Mouse (Mus musculus) cerebellum, postnatal 4 days (tissue): ENCODE results near the gene Cox11.

Source experiments
- DNase-seq, 2 experiments: peaks; one replicate each; pipeline ENCODE4 v3.0.0; 2022; ENCODE audit warnings: low spot score in 2 of 2, mixed read lengths in 1 of 2

The Cox11 gene

DNA sequence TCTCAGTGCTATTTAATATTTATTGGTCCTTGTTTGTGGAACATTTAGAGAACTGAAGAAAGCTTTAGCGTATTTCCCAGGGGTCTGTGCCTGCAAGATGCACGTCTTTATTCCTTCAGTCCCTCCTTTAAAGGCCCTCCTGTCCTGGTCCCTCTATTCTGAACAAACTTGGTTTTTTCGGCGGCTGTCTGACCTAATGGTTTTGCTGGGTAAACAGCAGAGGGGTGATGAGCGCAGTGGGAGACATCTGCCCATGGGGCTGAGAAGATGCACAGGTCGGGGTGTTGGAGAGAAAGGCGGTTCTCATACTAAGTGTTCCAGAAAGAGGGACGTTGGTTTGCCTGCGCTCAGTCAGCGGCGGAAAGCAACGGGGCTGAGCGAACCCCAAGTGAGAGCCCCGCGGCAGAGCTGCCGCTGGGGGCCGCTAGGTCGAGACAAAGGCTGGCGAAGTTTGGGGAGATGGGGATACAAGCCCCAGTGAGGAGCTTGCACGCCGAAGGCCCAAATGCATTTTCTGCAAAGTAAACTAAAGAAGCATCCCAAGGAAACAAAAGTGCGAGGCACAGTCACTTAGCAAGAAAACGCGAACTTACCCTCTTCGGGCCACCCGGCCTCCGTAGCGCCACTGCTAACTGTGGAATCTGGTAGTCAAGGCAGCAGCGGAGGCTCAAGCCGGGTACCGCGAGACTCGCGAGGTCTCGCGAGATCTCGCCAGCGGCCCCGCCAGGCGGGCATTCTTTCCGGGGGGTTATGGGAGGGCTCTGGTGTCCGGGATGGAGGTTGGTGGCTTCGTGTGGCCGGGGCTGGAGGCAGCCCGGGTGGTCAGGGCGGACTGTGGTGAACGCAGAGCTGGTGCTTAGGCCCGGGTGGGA is at the start of gene Cox11, which contains the start of gene Stxbp4:
Gene Cox11 (plus strand): TSS at position 734 of the 872 bp plus-strand sequence.
Gene Stxbp4 (minus strand): TSS at position 645 of the 872 bp plus-strand sequence.
- DNase-seq, result peak; percentile 90 to 96

DNA sequence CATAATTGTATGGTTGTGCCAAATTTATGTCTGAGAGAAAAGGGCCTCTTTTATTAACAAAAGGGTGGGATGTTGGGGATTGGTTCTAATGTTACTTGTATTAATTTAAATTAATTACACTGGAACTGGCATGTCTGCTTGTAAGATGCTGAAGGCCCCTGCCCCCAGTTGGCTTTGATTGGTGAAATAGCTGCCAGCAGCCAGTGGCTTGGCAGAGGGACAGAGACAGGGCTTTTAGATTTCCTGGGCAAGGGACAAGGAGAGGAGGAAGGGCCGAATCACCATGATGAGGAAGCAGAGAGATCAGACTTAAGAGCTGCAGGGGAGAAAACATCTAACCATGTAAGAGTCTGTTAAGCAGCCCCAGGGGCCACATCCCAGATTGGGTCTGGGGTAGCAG is 47.0 kb upstream of the Cox11 start:
- no peak for DNase-seq

DNA sequence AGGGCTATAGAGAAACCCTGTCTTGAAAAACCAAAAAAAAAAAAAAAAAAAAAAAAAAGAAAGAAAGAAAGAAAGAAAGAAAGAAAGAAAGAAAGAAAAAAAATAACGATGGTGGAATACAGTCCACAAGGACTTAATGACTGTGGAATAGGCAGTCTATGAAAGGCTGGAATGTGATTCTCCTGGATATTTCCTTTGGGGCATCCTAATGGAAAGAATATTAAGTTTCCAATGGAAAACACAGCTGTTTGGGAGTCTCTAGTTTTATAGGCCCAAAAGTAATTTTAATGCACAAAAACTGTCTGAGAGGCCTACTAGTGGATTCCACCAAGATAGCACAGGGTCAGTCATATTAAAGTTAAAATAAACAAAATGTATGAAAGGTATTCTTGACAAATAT is 42.1 kb upstream of the Cox11 start:
- no peak for DNase-seq

DNA sequence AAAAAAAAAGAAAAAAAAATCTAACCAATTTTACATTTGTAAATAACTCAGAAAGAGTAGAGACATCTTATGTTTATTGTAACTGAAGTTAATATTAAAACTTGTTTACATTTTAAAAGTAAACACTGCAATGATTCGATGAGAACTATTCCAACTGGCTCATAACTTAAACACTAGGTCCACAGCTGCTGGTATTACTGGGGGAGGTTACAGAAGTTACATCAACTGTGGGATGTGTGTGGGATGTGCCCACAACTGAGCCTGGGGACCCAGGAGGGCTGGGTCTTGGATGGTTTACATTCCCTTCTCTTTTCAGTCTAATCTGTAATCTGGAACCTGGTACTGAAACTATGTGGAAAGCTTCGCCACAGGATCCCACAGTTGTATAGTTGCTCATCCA is 34.9 kb upstream of the Cox11 start:
- no peak for DNase-seq

DNA sequence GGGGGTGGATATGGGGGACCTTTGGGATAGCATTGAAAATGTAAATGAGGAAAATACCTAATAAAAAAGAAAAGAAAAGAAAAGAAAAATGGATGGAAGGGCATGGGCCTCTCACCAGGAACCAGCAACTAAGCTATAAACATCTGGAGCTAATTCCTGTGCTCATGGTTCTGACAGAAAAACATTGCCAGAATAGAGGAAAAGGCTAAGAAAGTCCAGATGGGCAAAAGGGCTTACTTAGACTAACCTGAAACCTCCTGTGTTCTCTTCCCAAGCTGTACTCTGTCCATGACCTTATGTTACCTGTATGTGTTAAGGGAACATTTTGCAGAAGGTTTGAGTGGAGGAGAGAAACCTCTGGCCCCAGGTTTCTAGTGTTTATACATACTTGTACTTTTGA is 25.9 kb upstream of the Cox11 start:
- no peak for DNase-seq

DNA sequence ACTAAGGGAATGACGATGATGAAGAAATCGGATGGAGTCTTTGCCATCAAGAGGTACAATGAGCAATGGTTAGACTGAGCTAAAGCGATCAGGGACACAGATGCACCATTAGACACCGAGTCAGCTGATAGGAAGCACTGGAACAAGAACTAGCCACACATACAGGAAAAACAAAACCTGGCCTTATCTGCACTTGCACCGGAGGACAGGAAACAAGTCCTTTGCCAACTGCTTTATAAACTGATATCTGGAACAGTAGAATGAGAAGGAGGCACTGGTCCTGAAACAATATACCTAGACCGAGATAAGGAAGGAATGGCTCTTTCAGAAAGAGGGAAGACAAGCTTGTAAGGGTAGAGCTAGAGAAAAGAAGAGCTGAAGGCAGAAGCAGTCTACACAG is 23.2 kb upstream of the Cox11 start:
- DNase-seq, result no peak

DNA sequence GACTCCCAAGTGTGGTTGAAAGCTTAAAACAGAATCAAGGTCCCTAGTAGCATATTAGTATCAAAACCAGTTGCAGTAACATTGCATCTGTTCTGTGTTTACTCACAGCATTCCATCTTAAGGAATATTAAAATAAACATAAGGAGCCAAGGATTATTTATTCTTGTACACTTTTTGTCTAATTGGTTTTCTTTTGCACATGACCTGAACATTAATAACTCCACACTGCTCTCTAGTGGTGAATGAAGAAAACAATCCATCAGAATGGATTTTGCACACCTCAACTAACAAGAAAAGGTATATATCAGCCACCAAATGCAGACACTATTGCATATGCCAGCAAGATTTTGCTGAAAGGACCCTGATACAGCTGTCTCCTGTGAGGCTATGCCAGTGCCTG is 21.5 kb upstream of the Cox11 start:
- DNase-seq, result no peak

DNA sequence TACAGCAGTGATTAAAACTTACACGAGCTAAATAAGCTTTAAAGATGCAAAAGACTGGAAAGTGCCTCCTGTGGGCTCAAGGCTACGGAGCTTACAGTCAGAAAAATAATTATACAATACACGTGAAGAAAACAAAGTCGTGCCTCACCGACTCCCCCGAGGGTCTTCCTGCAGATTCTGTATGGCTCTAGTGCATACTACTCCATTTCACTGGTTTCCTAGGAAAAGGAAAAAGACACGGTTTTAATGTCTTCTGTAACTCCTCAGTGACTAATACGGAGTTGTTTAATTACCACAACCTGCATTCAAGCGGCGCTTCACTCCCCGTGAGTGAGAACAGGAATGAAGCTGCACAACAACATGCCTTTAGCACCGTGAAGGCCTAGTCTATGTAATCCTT is 15.9 kb upstream of the Cox11 start:
- DNase-seq, result no peak

DNA sequence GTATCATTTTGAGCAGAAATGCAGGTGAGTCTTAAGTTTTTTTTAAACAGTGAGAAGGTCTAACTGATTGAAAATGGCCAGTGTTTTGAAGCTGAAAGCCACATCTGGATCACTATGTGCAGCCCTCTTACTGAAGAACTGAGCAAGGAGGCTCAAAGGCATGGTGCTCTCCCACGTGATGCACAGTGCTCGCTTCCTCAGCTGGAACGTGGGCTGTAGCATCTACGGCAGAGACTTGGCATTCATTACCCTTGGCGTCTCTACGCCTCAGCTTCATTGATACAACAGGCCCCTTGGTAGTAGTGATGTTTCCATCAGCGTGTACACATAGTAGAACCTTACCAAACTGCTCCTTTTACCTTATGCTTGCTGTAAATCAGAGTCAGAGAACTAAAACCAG is 15.5 kb upstream of the Cox11 start:
- no peak for DNase-seq

DNA sequence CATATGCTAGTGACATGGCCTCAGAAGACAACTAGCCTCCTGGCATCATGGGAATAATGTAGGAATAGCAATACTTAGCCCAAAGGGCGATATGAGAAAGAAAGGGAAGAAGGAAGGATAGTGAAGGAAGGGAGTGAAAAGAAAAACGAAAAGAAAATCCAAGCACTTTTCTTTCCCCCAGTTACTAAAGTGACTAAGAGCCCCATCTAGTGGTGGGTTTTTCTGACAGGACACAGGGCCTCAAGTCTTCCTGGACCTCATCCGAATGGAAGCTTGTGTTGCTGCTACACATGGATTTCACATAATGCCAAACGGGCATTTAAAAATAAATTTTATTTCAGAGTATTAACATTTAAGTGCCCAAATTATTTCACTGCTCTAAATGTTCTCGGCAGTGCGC is 14.5 kb upstream of the Cox11 start:
- peak in 1 of 2 experiments; percentile 29 for DNase-seq

DNA sequence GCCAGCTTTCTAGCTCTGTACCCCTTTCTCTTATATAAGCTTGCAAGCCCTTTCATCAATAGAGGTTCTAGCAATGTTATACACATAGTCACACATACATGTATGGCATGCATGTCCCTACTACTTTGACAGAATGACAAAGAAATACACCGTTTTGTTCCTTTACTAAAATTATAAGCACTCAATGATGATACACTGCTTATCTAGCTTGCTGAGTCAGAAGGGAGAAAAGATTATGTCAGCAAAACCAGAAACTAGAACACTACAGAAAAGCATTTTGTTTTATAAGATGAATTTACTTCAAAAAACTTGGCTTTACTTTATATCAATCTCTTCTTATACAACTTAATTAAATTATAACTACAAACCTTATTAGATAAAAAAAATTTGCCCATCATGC is 12.8 kb upstream of the Cox11 start:
- DNase-seq, result no peak

DNA sequence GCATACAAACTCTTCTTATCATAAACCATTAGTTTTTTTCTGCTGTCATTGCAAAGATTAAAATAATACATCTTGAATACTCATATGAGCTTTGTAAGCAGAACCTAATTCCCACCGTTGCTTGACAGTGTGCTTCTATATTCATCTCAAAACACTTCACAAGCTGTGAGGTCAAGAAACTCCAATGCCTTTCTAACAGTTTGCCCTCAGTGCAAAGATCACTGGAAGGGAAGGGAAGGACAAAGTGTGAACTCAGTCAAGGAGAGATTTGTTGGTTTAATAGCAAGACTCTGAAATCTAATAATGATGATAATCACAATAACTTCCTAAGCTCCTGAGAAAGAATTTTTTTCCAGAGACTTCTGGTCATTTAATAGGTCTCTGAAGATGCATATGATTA is 10.2 kb upstream of the Cox11 start:
- DNase-seq, result no peak

DNA sequence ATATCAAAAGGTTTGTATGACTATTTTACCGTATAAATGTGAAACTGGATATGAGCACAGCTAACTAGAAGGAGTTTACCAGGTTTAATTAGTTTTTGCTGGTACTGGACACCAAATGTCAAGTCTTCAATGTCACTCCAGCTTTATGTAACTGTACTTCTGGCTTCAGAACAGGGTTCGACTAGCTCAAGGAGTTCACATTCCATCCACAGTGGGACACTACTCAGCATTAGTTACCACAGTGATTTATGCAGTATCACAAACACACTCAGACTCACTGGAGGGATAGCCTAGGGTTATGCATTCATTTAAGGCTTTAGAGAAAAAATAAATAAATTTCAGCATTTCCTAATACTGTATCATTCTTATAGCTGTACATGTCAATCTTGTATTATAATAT is 5.5 kb upstream of the Cox11 start:
- DNase-seq, result no peak

DNA sequence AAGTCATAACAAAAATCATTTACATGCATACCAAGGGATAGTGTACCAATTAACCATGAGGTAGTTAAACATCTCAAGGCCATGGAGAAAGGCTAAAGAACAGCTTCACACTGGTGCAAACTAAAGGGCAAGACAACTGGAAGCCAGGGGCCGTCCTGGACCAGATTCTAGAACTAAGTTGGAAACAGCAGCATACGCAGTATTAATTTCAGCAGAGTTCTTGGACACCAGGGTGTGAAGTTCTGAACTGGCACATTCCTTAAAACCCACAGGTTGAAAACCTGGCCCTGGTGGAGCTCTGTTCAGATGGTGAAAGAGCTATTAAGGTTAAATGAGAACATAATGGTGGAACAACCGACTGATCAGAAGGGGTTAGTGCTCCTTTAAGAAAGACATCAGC is 3.3 kb upstream of the Cox11 start:
- no peak for DNase-seq

DNA sequence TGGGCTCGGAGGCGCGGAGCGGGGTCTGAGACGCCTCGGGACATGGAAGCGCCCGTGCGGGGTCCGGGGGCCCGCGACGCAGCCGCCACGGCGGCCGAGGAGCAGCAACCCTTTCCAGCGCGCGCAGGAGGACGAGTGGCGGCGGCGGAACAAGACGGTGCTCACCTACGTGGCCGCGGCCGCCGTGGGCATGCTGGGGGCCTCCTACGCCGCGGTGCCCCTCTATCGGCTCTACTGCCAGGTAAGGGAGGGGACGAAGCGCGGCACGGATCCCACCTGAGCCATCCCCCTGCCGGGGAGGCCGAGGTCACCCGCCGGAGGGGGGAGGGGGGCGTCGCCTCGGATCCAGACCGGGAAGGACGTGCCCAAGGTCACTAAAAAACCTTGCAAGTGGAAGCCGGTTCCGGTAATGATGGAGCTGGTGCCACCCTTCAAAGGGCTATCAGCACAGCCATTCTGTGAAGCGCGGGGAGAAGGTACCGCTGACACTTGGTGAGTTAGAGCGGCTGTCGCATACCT is 398 bp downstream of the Cox11 start:
- DNase-seq, result no peak

DNA sequence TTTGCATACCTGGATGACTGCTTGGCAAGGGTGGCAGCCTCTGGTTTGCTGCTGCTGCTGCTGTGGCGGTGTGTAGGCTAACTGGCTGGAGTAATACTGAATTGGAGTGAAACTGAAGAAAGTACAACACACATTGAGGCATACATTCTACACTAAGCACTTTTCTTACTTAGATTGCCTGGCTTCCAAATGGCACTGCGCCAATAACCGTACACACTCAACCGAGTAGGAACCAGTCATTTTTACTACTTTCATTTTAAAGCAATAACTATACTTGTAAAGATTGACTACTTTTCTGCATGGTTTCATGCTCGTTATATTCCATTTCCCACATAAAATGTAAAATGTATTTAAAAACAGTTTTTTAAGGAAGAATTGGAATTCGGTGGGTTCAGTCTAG is 11.8 kb downstream of the Cox11 start:
- DNase-seq, result no peak

DNA sequence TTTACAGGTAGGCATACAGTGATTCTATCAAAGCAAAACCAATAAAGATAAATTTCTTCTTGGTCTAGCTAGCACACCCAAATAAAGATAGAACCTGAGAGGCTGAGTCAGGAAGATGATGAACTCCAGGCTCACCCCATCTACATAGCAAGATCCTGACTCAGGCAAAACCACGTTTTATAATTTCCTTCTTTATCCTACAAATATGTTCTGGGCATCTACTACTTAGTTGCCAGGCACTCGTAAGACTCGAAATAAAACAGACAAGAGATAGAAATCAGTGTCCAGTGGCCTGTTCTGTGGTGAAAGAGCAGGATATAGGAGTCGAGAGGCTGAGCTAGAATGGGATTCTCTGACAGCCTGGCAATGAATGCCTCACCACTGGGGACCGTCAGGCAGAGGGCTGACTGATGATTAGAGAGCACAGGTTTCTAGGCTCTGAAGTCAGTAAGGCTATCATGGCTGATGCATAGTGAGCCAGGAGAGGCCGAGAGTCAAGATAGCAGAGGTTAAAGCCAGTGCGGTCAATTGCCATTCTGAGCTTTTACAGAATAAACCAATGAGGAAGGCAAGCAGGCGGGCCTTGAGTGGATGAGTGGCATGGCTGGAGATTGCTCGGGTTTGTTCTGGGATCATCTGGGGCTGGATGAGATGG is 12.4 kb downstream of the Cox11 start:
- no peak for DNase-seq

DNA sequence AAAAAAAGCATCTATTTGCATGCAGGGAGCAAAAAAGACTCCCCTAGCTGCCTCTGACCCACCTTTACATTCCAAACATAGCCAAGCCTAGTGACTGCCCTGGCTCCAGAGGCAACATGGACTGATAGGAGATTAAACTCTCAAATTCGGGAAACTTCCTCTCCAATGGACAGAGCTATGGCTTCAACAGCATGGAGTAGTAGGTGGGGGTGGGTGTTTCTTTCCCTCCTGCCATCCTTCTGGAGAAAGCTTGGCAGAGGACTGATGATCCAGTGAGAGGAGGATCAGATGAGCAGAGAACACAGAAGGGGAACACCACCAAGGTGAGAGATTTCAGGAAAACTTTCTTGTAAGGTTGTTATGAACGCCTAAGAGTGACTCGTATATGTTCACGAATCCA is 14.6 kb downstream of the Cox11 start:
- no peak for DNase-seq

DNA sequence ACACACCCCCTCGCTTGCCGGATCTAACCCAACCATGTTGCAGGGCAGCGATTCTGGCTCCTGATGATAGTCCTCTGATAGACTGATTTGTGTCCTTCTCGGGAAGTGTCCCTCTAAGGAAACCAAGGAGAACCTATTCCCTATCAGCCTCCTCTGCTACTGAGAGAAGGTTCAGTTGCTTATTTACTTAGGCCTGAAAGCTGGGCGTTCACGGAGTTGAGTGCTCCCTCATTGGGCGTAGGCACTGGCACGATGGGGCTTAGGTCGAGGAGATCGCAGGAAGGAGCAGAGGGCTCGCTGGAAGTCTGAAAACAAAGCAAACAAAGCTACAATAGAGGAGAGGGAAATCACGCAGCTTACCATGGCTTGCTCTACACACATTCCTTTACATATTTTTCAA is 19.6 kb downstream of the Cox11 start:
- no peak for DNase-seq

DNA sequence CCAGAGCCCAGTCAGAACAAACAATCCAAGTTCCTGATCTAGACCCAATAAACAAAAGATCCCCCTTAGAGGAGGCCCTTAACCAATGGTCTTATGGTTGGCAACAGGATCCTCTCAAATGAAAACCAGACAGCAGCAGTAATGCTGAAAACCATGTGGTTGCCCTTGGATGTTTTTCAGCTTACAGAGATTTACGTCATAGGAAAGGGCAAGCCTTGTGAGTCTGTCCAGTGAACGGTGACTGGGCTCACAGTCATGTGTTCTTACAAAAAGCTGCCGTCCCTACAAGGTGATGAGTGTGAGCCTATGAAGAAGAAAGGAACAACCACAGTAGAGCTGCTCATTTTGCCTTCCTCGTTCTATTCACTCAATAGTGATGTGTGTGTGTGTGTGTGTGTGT is 22.7 kb downstream of the Cox11 start:
- no peak for DNase-seq

DNA sequence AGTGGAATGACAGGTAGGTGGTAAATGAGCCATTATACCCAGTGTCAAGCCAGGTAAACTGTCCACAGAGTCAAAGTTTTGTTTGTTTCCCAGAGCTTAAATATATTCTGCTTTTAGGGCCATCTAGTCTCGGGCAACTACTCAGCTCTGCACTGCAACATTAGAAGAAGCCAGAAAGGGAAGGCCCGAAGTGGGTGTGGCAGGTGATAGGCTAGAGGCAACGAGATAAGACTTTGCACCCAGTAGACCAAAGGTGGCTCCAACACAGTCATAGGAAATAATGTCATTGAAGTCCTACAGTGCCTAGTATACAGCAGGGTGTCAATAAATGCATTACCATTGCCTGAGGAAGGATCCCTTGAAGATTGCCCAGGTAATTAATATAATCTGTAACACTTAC is 25.1 kb downstream of the Cox11 start:
- DNase-seq, result no peak

DNA sequence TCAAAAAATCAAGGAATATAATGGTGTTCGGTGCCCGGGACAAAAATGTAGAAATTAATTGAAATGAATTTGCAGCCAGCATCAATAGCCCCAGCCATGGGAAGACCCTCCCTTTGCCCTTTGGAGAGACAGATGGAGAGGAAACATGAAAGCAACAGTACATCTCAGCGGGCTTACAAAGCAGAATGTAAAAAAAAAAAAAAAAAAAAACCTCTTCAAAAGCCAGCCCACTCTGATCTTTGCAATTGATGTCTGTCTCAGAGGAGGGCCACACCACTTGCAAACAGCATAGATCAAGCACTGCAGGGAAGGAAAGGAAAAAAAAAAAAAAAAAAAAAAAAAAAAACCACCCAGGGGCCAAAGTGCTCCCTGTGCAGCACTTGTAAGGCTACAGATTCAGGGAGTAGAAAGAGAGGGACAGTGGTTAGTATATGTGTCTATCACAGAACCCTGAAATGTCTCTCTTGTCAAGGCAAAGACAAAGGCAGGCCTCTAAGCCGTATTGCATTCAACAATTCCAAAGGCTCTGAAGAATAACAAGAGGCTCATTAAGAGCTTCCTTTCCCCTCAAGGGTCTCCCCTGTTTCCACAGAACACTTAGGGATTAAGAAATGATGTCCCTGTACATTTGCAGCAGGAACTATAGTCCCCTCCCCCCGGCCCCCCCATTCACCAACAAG is 25.8 kb downstream of the Cox11 start:
- no peak for DNase-seq
